Mouse (Mus musculus) testis, adult 2 months (tissue): ENCODE results near the gene Mtrf1l.

Experiments
- CTCF ChIP-seq: fragments of 200-500 bp; IDR thresholded peaks from 2 replicates; pipeline ENCODE4 v1.5.1; 2012; ENCODE audit warnings: low read depth, mild to moderate bottlenecking, inconsistent platforms, low read length, moderate library complexity; ENCODE audit not compliant: control insufficient read depth, insufficient read depth, insufficient replicate concordance
- POLR2A ChIP-seq: fragments of 200-500 bp; IDR thresholded peaks from 2 replicates; pipeline ENCODE4 v1.6.1; 2012; ENCODE audit warnings: low read depth, mild to moderate bottlenecking, inconsistent platforms, low read length, moderate library complexity; ENCODE audit not compliant: control insufficient read depth

GRCm38 (mm10) chr10:5853290-5853868, 29.7 kb upstream of the Mtrf1l start:
- TF ChIP-seq CTCF (no peak), POLR2A (no peak)
